Mouse (Mus musculus): ENCODE data around the gene Stfa3. TPM values are rescaled to one million over a fixed set of nuclear protein-coding genes. Genes with fewer than 3 reads are reported as not detected.
A peak's percentile ranks its signal among the peaks of the same experiment; 100 is the strongest.

Stfa3 gene
- polyA plus RNA-seq, 1 experiment from 2014 or later = not detected

GRCm38 (mm10) chr16:36473217-36474216 is 18.3 kb upstream of the Stfa3 start:
- H3K4me3 ChIP-seq (ENCODE audit: low read depth, low read length) = no peak overlapping the region
- H3K4me2 ChIP-seq (replicated peaks; ENCODE audit: low read depth) = no peak overlapping the region
- no peaks in the 10 kb centered on the region for H3K36me3 ChIP-seq (ENCODE audit: control insufficient read depth, insufficient read depth)
- peak; percentile 83 for TF ChIP-seq CTCF (IDR thresholded peaks at IDR 0.05; ENCODE audit: low read depth)
- WGBS = 53% methylated on average over 17 of the region's 17 CpGs
- no peaks in the 10 kb centered on the region for H3K27me3 ChIP-seq (replicated peaks; ENCODE audit: control insufficient read depth, insufficient read depth, low read length)
- H3K9me3 ChIP-seq (ENCODE audit: control insufficient read depth) = no peaks in the 10 kb centered on the region
- H3K4me1 ChIP-seq (replicated peaks; ENCODE audit: control insufficient read depth, insufficient read depth, low read length) = no peaks in the 10 kb centered on the region
- ATAC-seq = peak; percentile 16; the same call in 1 of the 2 replicates
- H3K9ac ChIP-seq (ENCODE audit: low read depth, low read length) = no peak overlapping the region
- H3K27ac ChIP-seq (ENCODE audit: low read depth, low read length) = no peak overlapping the region

GRCm38 (mm10) chr16:36471066-36471633 is 16.0 kb upstream of the Stfa3 start:
- Histone ChIP-seq H3K4me1 (replicated peaks; ENCODE audit: control insufficient read depth, insufficient read depth, low read length) (no peaks in the 10 kb centered on the region), H3K9me3 (ENCODE audit: control insufficient read depth) (no peaks in the 10 kb centered on the region), H3K36me3 (ENCODE audit: control insufficient read depth, insufficient read depth) (no peaks in the 10 kb centered on the region), H3K27ac (ENCODE audit: low read depth, low read length) (no peak overlapping the region), H3K9ac (ENCODE audit: low read depth, low read length) (no peak overlapping the region), H3K4me2 (replicated peaks; ENCODE audit: low read depth) (no peak overlapping the region), H3K27me3 (replicated peaks; ENCODE audit: control insufficient read depth, insufficient read depth, low read length) (no peaks in the 10 kb centered on the region), H3K4me3 (ENCODE audit: low read depth, low read length) (no peak overlapping the region)
- ATAC-seq = no peak
- WGBS = 58% methylated on average over 13 of the region's 13 CpGs
- TF ChIP-seq CTCF (IDR thresholded peaks at IDR 0.05; ENCODE audit: low read depth) = no peak

- ATAC-seq = no peak
- Histone ChIP-seq H3K9me3 (ENCODE audit: control insufficient read depth) (no peaks in the 10 kb centered on the region), H3K4me1 (replicated peaks; ENCODE audit: control insufficient read depth, insufficient read depth, low read length) (no peaks in the 10 kb centered on the region), H3K27ac (ENCODE audit: low read depth, low read length) (no peak overlapping the region), H3K4me3 (ENCODE audit: low read depth, low read length) (no peak overlapping the region), H3K9ac (ENCODE audit: low read depth, low read length) (no peak overlapping the region), H3K27me3 (replicated peaks; ENCODE audit: control insufficient read depth, insufficient read depth, low read length) (no peaks in the 10 kb centered on the region), H3K36me3 (ENCODE audit: control insufficient read depth, insufficient read depth) (no peaks in the 10 kb centered on the region), H3K4me2 (replicated peaks; ENCODE audit: low read depth) (no peak overlapping the region)
- peak; percentile 56 for TF ChIP-seq CTCF (IDR thresholded peaks at IDR 0.05; ENCODE audit: low read depth)
- WGBS = 6% methylated on average over 2 of the region's 2 CpGs
These were observed 14.8 kb upstream of the Stfa3 start for GRCm38 (mm10) chr16:36469955-36470478.

- no peak for TF ChIP-seq CTCF (IDR thresholded peaks at IDR 0.05; ENCODE audit: low read depth)
- no peaks in the 10 kb centered on the region for H3K27me3 ChIP-seq (replicated peaks; ENCODE audit: control insufficient read depth, insufficient read depth, low read length)
- H3K4me3 ChIP-seq (ENCODE audit: low read depth, low read length) = no peak overlapping the region
- H3K4me1 ChIP-seq (replicated peaks; ENCODE audit: control insufficient read depth, insufficient read depth, low read length) = no peaks in the 10 kb centered on the region
- no peaks in the 10 kb centered on the region for H3K36me3 ChIP-seq (ENCODE audit: control insufficient read depth, insufficient read depth)
- no peaks in the 10 kb centered on the region for H3K9me3 ChIP-seq (ENCODE audit: control insufficient read depth)
- no peak overlapping the region for H3K4me2 ChIP-seq (replicated peaks; ENCODE audit: low read depth)
- no peak for ATAC-seq
- WGBS = 77% methylated on average over 9 of the region's 9 CpGs
- no peak overlapping the region for H3K9ac ChIP-seq (ENCODE audit: low read depth, low read length)
- H3K27ac ChIP-seq (ENCODE audit: low read depth, low read length) = no peak overlapping the region
These were observed 14.2 kb upstream of the Stfa3 start for GRCm38 (mm10) chr16:36469367-36469766.

GRCm38 (mm10) chr16:36468862-36469261 is 13.7 kb upstream of the Stfa3 start:
- no peaks in the 10 kb centered on the region for H3K4me1 ChIP-seq (replicated peaks; ENCODE audit: control insufficient read depth, insufficient read depth, low read length)

GRCm38 (mm10) chr16:36467936-36468335 is 12.7 kb upstream of the Stfa3 start:
- no peaks in the 10 kb centered on the region for H3K27me3 ChIP-seq (replicated peaks; ENCODE audit: control insufficient read depth, insufficient read depth, low read length)
- H3K9ac ChIP-seq (ENCODE audit: low read depth, low read length) = no peak overlapping the region
- H3K4me3 ChIP-seq (ENCODE audit: low read depth, low read length) = no peak overlapping the region
- ATAC-seq = no peak
- no peaks in the 10 kb centered on the region for H3K4me1 ChIP-seq (replicated peaks; ENCODE audit: control insufficient read depth, insufficient read depth, low read length)
- WGBS = 45% methylated on average over 2 of the region's 2 CpGs
- H3K4me2 ChIP-seq (replicated peaks; ENCODE audit: low read depth) = no peak overlapping the region
- no peaks in the 10 kb centered on the region for H3K9me3 ChIP-seq (ENCODE audit: control insufficient read depth)
- H3K36me3 ChIP-seq (ENCODE audit: control insufficient read depth, insufficient read depth) = no peaks in the 10 kb centered on the region
- H3K27ac ChIP-seq (ENCODE audit: low read depth, low read length) = no peak overlapping the region
- TF ChIP-seq CTCF (IDR thresholded peaks at IDR 0.05; ENCODE audit: low read depth) = no peak

More at GRCm38 (mm10) chr16:36468862-36469261, 13.7 kb upstream of the Stfa3 start:
- no peaks in the 10 kb centered on the region for H3K27me3 ChIP-seq (replicated peaks; ENCODE audit: control insufficient read depth, insufficient read depth, low read length)
- H3K4me2 ChIP-seq (replicated peaks; ENCODE audit: low read depth) = no peak overlapping the region
- no peak overlapping the region for H3K4me3 ChIP-seq (ENCODE audit: low read depth, low read length)
- H3K9me3 ChIP-seq (ENCODE audit: control insufficient read depth) = no peaks in the 10 kb centered on the region
- H3K9ac ChIP-seq (ENCODE audit: low read depth, low read length) = no peak overlapping the region
- TF ChIP-seq CTCF (IDR thresholded peaks at IDR 0.05; ENCODE audit: low read depth) = peak; percentile 54
- WGBS = 72% methylated on average over 4 of the region's 4 CpGs
- no peak for ATAC-seq
- H3K36me3 ChIP-seq (ENCODE audit: control insufficient read depth, insufficient read depth) = no peaks in the 10 kb centered on the region
- no peak overlapping the region for H3K27ac ChIP-seq (ENCODE audit: low read depth, low read length)

Data from intestine, postnatal 0 days (tissue).